Mouse (Mus musculus): Measurements from ENCODE around the gene Pmp22. TPM values are rescaled to one million over a fixed set of nuclear protein-coding genes. Genes with fewer than 3 reads are reported as not detected.
A peak's percentile ranks its signal among the peaks of the same experiment; 100 is the strongest.

The Pmp22 gene
- 10 to 100 TPM; 51.5 to 55.6 TPM for total RNA-seq (2021)

DNA sequence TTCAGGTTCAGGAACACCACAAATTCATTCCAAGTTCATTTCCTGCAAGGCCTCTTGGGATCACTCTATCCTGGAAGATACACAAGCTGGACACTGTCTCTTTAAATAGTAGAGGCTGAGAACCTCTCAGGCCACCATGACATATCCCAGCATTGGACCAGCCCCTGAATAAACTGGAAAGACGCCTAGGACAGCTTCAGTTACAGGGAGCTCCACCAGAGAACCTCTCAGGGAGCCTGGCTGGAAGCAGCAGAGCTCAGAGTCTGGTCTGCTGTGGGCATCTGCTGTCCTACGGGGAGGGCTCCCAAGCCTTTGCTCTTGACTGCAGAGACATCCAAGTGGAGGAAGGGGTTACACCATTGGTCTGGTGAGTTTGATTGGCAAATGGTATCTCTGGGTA, at the start of gene Pmp22:
Gene Pmp22 (plus strand): TSS at position 199 of the 400 bp plus-strand sequence.
- DNase-seq, result peak in 1 of 2 experiments; percentile 63
- intact Hi-C loops (cut with DNase I), result no loop called here

- intact Hi-C loops (cut with DNase I), result no loop called here
- no peak for DNase-seq
These were observed 44.2 kb upstream of the Pmp22 start for GRCm38 (mm10) chr11:63084536-63084935.

DNA sequence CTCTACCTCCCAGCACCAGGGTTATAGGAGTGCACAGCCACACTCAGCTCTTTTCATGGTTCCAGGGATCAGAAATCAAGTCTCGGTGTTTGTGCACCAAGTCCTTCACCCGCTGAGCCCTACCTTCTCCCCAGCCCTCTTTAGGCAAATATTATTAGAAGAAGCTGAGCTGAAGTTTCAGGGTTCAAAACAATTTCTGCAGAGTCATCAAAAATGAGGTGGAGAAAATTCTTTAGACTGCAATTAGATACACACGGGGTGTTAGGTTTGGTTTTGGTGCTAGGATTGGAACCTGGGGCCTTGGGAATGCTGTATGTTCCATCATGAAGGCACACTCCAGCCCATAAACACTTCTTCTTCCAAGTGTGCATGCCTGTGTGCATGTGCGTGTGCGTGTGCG, 40.1 kb upstream of the Pmp22 start:
- no peak for DNase-seq
- intact Hi-C loops (cut with DNase I), result no loop called here

GRCm38 (mm10) chr11:63090210-63090609, 38.6 kb upstream of the Pmp22 start:
- intact Hi-C loops (cut with DNase I), result no loop called here
- DNase-seq, result no peak

DNA sequence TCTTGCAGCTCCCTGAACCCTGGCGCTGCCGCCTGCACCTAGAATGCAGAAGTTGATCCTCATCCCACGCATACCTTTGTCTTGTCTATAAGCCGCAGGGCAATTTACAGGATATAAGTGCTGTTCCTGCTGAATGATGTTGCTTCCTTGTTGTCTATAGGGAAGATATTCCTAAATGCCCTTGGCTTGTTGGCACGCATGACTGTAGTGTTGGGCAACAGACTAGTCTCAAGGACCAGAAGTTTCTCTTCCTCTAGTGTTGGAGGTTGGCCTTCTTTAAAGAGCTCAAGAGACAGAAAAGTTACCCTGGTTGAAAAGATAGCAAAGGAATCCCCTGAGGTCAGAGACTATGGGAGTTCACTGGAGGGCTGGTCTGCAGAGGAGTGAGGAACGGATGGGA, 37.8 kb upstream of the Pmp22 start:
- intact Hi-C loops (cut with DNase I), result no loop called here
- no peak for DNase-seq

GRCm38 (mm10) chr11:63092271-63092670, 36.5 kb upstream of the Pmp22 start:
- no peak for DNase-seq
- intact Hi-C loops (cut with DNase I), result no loop called here

DNA sequence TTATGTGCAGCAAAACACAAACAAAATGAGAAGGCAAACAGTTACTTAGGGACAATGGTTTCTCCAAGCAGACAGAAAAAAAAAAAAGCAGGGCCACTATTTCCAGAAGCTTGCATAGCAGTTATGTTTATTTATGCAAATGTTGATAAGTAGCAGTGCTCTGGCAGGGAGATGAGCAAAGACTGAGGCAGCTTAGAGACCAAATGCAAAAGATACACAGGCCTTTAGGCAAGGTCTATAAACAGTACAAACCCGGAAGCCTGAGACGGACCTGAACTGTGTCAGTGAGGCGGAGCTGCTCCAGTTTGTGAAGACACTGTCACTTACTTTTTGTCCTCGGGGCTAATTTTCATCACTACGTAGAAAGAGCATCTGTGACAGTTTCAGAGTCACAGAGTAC, 35.2 kb upstream of the Pmp22 start:
- DNase-seq, result no peak
- intact Hi-C loops (cut with DNase I), result no loop called here

- intact Hi-C loops (cut with DNase I), result no loop called here
- DNase-seq, result no peak
These were observed 34.3 kb upstream of the Pmp22 start for GRCm38 (mm10) chr11:63094496-63094895.

DNA sequence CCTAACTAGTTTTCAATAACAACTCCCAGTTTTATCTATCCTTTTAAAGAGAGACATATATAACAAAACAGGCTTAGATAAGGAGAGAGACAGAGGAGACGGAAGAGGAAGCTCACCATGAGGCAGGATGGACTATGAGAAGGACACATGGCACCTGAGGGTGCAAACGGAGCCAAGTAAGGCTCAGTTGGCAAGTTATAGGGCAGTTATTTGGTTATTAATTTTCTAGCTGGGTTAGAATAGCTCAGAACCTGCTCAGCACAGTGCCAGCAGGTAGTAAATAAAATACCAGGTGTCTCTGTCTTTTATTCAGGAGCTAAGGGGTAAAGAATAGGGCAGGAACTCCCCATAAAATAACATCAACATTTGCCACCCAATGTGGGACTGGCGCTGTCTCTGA, 30.8 kb upstream of the Pmp22 start:
- no peak for DNase-seq
- intact Hi-C loops (cut with DNase I), result no loop called here

DNA sequence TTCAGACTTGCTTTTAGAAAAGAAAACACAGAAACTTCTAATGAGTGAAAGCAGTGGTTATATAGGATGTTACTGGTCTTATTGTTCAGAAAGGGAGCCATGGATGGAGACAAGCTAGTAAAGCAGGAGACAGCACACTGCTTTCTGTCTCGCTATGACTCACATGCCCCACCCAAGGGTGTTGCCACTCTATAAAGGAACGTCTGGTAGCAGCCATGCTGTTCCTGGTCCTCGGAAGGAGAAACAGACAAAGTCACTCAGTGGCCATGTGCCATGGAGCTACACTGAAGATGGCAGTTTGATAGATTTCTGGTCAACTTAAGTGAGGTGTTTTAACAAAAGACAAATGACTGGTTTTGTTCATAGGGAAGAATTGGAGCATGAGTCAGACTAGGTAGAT, 29.4 kb upstream of the Pmp22 start:
- DNase-seq, result no peak
- intact Hi-C loops (cut with DNase I), result no loop called here

DNA sequence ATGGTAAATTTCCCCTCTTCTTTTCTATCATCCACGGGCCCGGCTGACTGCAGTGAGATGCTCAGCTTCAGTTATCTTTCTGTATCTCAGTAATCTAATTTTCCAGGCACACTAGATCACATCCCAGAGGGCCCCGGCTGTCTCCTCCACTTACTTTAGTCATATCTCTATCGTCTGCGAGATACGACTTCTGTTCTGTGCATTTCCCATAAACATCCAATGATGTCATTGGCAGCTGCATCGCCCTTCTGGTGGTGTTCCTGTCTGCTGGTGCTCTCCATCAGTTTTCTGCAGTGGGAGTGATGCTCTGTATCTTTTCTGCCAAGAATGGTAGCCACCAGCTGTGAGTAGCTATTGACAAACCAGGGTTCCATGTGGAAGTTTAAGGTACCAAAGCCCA, 25.5 kb upstream of the Pmp22 start:
- intact Hi-C loops (cut with DNase I), result no loop called here
- no peak for DNase-seq

DNA sequence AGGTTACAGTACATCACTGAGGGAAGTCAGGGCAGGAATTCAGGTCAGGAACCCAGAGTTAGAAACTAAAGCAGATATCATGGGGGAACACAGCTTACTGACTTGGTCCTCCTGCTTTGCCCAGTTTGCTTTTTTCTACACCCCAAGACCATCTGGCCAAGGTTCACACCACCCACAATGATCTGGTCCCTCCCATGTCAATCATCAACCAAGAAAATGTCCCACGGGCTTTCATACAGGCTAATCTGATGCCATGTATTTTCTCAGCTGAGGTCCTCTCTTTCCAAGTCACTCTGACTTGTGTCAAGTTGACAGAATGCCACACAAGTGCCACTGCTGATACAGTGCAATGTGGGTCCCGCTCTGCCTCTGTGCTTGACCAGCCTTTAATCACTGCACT, 24.8 kb upstream of the Pmp22 start:
- intact Hi-C loops (cut with DNase I), result no loop called here
- no peak for DNase-seq

DNA sequence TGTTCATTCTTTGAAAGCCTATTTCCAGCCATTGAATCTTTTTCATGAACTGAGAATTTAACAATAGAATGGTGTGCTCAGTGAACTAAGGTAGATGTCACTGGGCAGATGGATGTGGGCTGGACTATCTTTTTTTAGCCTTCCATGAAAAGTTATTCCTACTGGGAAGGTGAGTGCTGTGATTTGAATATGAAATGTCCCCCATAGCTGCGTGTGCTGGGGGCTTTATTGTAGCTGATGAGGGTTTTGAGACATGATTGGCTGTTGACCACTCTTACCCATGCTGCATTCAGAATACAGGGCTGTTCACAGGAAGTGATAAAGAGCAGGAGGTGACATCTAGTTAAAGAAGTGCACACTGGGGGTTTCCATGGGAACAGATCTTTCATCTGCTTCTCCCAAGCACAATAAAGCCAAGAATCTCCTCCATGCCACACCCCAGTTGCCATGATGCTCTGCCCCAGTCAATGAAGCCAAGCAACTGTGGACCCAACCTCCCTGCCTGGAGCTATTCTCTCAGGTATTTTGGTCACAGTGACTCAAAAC, 19.5 kb upstream of the Pmp22 start:
- intact Hi-C loops (cut with DNase I), result no loop called here
- no peak for DNase-seq

DNA sequence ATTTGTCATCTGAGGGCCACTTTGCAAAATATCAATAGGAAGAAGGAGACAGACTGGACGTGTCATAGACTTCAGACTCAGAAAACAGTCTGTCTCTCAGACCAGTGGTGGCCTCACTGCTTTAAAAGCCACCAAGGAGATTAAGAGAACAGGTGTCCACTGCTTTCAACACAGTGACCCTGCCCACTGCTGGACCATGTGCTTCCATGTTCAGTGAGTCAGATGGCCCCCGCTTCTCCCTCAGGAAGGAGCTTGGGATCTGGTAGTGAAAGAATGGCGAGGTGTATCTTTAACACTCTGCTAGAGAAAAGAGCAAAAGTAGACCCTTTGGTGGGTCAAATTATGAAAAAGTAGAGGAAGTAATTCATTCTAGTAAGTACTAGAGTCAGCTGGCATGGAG, 18.5 kb upstream of the Pmp22 start:
- intact Hi-C loops (cut with DNase I), result no loop called here
- no peak for DNase-seq

GRCm38 (mm10) chr11:63114807-63115641, 13.8 kb upstream of the Pmp22 start:
- peak; percentile 27 to 60 for DNase-seq
- intact Hi-C loops (cut with DNase I), result loop anchor here (2.0 kb wide), 1 partner anchor 20 kb away; no protein-coding TSS in a partner anchor

GRCm38 (mm10) chr11:63116652-63117051, 12.1 kb upstream of the Pmp22 start:
- intact Hi-C loops (cut with DNase I), result no loop called here
- no peak for DNase-seq

- intact Hi-C loops (cut with DNase I), result no loop called here
- no peak for DNase-seq
These were observed 11.5 kb upstream of the Pmp22 start for GRCm38 (mm10) chr11:63117266-63117665.

- DNase-seq, result no peak
- intact Hi-C loops (cut with DNase I), result no loop called here
These were observed 9.0 kb upstream of the Pmp22 start for GRCm38 (mm10) chr11:63119791-63120190.

DNA sequence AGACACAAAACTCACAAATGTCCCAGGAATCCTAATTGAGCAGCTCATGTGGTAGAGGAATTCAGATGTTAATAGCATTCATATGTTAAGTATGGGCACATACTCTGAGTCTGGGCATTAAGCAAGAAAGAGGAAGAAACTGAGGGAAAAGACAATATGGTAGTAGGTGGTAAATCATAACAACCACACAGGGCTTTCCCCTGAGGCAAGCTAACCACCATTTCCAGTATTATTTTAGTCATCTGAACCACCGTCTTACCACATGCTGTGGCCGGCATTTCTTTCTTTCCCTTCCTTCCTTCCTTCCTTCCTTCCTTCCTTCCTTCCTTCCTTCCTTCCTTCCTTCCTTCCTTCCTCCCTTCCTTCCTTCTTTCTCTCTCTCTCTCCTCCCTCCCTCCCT, 6.5 kb upstream of the Pmp22 start:
- DNase-seq, result no peak
- intact Hi-C loops (cut with DNase I), result no loop called here

DNA sequence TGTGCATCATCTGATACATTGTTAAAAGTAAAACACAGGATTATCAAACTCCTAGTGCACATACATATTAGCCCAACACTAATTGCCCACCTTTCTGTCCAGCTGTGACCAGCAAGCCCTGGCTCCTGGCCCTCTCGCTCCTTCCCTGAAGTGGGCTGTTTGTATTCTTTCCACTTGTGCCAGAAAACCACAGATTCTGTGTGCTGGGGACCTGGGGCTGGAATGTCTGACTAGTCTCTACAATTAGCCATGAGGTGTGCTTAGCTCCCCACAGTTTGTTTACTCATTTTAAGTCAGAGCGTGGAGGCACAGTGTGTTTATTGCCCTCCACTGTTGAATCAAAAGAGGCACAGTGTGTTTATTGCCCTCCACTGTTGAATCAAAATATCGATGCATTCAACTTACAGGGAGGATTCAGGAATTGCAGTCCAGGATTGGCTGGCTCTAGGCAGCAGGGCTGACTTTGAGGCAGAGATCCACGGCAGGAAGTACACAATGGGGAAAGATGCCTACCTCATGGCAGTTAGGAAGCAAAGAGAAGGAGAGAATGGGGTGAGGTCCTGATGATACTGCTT, 5.9 kb upstream of the Pmp22 start:
- intact Hi-C loops (cut with DNase I), result no loop called here
- no peak for DNase-seq

DNA sequence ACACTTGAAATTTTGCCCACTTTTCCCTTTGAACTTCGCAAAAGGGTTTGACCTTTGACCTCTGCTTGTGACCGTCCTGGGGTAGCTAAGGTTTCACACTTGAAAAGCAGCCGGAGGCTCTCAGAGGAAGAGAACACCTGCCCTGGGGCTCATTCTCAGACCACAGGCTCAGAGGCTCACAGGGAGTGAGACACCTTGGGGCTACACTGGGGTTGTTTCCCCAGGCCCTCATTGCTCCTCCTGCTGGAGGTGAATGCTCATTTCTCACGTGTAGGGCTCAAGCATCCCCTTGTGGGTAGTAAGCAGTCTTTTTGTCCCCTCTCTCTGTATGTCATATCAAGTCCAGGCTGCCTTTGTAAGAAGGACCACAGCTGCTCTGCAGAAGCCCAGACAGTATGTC, 4.5 kb upstream of the Pmp22 start:
- intact Hi-C loops (cut with DNase I), result no loop called here

GRCm38 (mm10) chr11:63125832-63126456, 2.8 kb upstream of the Pmp22 start:
- DNase-seq, result peak in 1 of 2 experiments; percentile 63
- intact Hi-C loops (cut with DNase I), result no loop called here

More for the DNA sequence above, 4.5 kb upstream of the Pmp22 start:
- no peak for DNase-seq
